Mouse (Mus musculus): Measurements from ENCODE around the gene Olfr815.
"Not testable (repeated sequence)": the region's sequence is repeated elsewhere in the genome, so short reads cannot be mapped to it uniquely, and the experiment has no call there.

Olfr815 gene

DNA sequence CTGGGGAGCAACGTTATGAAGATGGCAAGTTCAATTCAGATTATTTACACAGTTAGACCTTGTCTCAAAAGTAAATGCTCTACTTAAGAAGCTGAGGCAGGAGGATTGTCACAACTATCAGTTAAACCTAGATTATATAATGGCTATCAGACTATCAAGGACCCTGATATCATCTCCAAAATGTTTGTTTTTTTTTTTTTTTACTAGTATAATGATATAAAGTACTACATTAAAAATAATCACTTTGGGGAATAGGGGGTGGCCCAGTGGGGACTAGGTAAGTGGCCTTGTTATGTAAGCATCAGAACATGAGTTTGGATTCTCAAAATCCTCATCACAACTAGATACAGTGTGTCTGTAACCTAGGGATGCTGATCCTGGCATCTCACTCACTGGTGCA, at the start of gene Olfr815:
Gene Olfr815, minus strand, starts transcription at position 101 of the 400 bp plus-strand sequence.
- not testable (repeated sequence) for DNase-seq (ENCODE audit: low read depth, low spot score)

GRCm38 (mm10) chr10:129949000-129949399, 43.3 kb upstream of the Olfr815 start, which contains the start of gene Olfr818:
Olfr818 (minus strand) TSS chr10:129949100.
- DNase-seq (ENCODE audit: low read depth, low spot score) = no peak

DNA sequence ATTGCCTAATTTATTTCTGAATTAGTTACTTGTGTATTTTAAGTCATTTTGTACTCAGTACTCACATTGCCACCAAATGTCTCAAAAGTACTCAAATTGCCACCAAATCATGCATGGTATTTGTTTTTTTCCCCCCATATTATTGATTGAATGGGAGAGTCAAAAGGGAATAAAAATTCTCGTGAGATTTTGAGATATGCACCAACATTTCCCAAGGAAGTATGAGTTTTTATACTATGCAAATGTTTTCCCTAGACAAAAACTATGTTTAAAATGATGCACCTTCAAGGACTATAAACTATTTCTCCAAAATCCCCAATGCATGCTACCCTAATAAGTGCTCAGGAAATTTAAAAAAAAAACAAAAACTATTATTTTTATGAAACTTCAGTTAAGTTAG, 9.8 kb upstream of the Olfr815 start, which contains the start of gene Olfr816:
Gene Olfr816, minus strand, starts transcription at position 101 of the 400 bp plus-strand sequence.
- DNase-seq (ENCODE audit: low read depth, low spot score) = no peak

- no peak for DNase-seq (ENCODE audit: low read depth, low spot score)
These were observed 19.7 kb downstream of the Olfr815 start for GRCm38 (mm10) chr10:129885934-129886333.

GRCm38 (mm10) chr10:129885496-129885895, 20.2 kb downstream of the Olfr815 start:
- DNase-seq (ENCODE audit: low read depth, low spot score) = not testable (repeated sequence)

DNA sequence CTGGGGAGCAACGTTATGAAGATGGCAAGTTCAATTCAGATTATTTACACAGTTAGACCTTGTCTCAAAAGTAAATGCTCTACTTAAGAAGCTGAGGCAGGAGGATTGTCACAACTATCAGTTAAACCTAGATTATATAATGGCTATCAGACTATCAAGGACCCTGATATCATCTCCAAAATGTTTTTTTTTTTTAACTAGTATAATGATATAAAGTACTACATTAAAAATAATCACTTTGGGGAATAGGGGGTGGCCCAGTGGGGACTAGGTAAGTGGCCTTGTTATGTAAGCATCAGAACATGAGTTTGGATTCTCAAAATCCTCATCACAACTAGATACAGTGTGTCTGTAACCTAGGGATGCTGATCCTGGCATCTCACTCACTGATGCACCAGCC, 25.9 kb downstream of the Olfr815 start, which contains the start of gene Olfr814:
Gene Olfr814, minus strand, starts transcription at position 101 of the 400 bp plus-strand sequence.
- not testable (repeated sequence) for DNase-seq (ENCODE audit: low read depth, low spot score)

GRCm38 (mm10) chr10:129855067-129855466, 50.6 kb downstream of the Olfr815 start, which contains the start of gene Olfr813:
Olfr813 (plus strand) TSS chr10:129855367.
- no peak for DNase-seq (ENCODE audit: low read depth, low spot score)
